Mouse (Mus musculus) induced T-regulatory cell, adult 2 months (primary cell): ENCODE data around the gene Tcl1.
"Not testable (repeated sequence)": the region's sequence is repeated elsewhere in the genome, so short reads cannot be mapped to it uniquely, and the experiment has no call there.

ENCODE experiments used
- DNase-seq: peaks from one replicate; pipeline ENCODE4 v3.0.0-alpha.2; 2012; ENCODE audit warnings: low read depth

The Tcl1 gene

GRCm38 (mm10) chr12:105222601-105223319 lies at the start of gene Tcl1:
TSS of gene Tcl1 (minus strand) at chr12:105222793.
- DNase-seq, result no peak

DNA sequence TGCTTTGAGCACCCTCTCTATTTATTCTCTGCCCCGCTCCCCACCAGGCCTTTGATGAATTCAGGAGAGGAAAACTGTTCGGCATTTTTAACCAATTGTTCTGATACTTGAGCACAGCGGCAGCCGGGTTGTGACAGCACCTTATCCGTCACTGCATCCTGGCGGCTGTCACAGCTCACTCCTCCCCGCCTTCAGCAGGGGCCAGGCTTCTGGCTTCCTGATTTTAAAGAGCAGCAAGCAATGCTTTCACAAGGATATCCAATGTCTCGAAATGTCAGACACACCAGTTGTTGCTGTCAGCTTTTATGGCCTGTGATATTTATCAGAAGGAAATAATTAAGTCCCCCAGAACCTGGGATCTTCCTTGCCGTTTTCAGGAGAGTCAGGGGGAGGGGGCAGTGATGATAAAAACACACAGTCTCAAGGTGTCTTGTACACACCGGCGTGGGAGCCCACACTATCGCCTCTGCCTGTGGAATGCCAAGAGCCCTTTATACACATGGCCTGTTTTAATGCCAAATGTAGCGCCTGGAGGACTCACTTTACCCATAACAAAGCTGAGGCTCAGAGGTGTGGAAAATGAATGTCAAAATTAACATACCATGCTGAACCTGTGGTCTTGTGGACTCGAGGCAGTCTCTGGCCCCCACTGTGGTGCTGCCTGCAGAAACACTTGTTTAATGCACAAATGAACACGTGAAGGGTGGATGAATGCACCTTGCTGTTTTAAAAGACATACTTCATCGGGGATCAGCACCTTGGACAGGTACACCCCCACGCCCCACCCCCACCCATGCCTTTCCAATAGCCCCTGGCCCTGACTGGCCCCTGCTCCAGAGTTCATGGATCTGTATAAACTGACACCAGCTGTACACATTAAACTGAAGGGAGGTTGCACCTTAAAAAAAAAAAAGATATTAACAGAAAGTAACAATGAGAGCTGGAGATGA lies 48.7 kb upstream of the Tcl1 start:
- DNase-seq, result no peak

- no peak for DNase-seq
Measured at GRCm38 (mm10) chr12:105267076-105267475, 44.5 kb upstream of the Tcl1 start.

GRCm38 (mm10) chr12:105266096-105266495 lies 43.5 kb upstream of the Tcl1 start:
- peak; percentile 21 for DNase-seq

DNA sequence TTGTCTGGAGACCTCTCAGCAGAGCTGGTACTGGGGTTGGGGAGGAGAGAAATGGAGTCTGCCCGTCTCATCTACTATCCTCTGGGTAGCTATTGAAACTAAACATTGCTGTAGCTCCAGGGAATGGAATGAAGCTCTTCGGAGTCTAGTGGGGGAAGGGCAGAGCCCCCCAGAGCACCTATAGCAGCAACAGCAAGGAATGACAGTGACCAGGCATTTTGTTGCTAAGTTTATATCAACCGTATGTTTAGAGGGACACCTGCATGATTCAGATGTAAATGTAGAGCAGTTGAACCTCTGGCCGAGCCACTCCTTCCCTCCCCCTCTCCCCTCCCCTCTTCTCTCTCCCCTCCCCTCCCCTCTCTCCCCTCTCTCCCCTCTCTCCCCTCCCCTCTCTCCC lies 36.6 kb upstream of the Tcl1 start:
- DNase-seq, result no peak

- peak; percentile 29 for DNase-seq
Measured at GRCm38 (mm10) chr12:105258787-105259186, 36.2 kb upstream of the Tcl1 start.

GRCm38 (mm10) chr12:105253796-105254195 lies 31.2 kb upstream of the Tcl1 start:
- DNase-seq, result no peak

DNA sequence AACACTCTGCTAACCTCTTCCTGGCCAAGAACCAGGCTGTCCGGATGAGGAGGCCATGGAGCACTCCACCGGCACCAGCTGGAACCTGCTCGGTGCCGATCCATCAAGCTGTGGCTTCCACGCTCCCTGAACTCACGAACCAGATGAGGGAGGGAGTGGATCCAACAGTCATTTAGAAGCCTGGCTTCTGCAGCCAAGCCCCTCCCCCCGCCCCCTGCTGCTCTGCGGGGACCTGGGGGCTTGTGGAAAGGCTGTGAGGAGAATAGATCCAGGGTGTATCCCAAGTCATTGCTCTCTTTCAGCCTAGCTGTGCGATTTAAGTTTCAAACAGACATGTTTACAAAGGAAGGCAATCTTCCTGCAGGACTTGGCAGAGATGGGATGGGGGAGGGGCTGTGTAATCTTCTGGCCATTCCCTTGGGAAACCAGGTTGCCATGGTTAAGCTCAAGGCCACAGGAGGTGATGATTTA lies 26.2 kb upstream of the Tcl1 start:
- DNase-seq, result no peak

DNA sequence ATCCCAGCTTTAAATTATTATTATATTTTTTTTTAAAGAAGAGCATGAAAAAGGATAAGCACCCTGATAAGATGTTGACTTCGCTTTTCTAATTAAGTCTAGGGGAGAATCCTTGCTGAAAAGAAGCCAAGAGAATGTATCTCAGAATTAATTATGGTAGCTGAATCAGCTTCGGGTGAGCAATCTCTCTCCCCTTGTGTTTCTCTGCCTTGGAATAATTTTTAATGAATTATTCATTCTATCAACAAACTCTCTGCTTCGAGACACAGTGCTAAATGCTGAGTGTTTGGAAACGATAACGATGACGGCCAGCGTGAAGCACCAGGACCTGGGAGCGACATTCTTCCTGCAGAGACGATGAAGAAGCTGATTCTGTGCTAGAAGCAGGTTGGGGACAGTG lies 16.5 kb upstream of the Tcl1 start:
- no peak for DNase-seq

DNA sequence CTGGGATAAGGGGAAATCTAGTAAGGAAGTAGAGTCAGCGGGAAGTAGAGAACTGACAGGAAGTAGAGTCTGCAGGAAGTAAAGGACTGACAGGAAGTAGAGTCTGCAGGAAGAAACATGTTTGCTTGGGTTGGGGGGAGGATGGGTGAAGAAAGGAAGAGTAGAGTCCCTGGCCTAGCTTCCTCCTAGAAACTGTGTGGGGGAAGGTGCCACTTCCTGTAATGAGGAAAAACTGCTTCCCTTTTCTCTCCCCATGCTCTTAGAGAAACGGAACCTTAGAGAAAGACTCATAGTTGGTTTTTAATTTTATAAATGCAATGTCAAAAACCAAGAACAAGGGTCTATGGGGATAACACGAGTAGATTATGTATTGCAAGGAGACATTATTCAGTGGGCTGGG lies 12.5 kb upstream of the Tcl1 start:
- DNase-seq, result no peak

GRCm38 (mm10) chr12:105234362-105234761 lies 11.8 kb upstream of the Tcl1 start:
- DNase-seq, result no peak

DNA sequence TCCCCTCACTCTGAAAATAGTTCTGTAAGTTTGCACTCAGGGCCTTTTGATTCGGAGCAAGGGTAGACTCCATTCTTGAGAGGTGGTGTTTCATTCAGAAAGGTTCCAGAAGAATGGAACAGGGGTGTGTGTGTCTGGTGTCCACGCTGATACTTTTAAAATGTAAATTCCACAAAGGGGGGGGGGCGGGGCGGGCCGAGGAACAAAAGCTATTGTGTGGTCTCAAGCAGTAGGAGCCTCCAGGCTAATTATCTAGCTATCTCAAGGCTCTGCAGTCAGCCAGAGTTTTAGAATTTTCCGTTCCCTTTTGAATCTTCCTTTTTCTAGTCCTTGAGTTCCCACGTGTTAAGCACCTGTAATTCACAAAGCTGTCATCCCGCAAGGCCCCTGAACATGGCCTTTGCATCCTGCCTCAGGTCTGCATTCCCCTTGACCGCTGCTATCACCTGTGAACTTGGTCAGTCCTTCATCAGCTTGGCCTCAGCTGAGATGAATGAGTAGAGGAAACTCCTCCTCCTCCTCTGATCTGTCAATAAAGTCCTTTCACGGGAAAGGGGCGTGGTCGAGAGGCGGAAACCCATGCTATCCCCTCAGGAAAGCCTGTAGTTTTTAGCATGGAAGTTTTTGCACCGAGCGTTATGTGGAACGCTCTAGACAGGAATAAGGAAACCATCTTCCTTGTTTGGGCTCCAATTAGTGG lies 2.2 kb upstream of the Tcl1 start:
- no peak for DNase-seq

GRCm38 (mm10) chr12:105217101-105217760 lies 5.4 kb downstream of the Tcl1 start:
- DNase-seq, result no peak

DNA sequence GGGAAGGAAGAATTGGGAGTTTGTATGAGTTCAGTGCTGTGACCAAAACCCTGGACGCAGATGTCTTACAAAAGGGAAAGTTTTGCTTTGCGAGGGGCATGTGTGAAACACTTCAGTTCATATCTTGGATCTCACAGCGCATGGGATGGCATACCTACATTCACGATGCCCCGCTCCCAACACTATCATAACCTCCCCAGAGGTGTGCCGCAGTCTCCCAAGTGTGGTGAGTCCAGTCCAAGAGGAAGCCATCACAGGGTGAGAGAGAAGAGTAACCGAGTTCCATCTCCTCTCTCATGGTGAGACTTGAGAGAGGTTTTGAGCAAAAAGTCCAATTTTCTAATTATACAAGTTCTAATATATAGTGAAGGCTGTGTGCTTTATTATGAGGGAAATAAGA lies 13.4 kb downstream of the Tcl1 start:
- DNase-seq, result no peak

DNA sequence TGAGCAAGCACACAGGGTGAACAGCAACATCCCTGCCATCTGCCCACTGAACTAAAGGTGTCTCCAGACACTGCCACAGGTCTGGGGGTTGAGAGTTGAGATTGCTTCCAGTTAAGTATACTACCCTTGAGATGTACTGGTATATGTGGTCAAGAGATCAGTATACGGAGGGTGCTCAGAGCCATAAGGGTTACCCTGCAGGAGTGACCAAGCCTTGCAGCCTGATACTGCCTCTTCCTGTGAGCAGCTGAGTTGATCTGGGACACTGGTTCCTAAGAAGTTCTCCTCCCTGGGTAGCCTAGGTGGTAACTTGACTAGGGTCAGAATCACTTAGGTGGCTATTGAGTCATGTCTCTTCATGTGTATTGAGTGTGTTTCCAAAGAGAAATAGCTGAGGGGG lies 14.2 kb downstream of the Tcl1 start:
- no peak for DNase-seq

DNA sequence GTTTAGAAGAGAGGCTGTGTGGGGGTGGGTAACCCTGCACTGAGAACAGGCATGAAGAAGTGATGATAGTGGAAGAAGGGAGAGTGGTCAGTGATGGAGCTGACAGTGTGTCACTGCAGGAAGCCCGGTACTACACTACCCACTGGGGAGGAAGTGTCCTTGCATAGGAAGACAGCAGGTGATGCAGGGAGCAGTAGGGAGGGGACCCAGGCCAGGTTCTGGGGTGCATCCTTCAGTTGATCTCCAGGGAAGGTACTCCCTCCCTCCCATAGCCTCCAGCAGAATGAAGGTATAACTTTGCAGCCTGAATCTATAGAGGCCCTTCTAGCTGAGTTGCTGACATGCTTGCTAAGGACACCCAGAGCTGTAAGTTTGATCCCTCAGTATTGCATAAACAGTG lies 15.5 kb downstream of the Tcl1 start:
- no peak for DNase-seq

GRCm38 (mm10) chr12:105201657-105202056 lies 20.9 kb downstream of the Tcl1 start, which contains the start of gene Tcl1b4:
TSS of gene Tcl1b4 (plus strand) at chr12:105201957.
- not testable (repeated sequence) for DNase-seq

DNA sequence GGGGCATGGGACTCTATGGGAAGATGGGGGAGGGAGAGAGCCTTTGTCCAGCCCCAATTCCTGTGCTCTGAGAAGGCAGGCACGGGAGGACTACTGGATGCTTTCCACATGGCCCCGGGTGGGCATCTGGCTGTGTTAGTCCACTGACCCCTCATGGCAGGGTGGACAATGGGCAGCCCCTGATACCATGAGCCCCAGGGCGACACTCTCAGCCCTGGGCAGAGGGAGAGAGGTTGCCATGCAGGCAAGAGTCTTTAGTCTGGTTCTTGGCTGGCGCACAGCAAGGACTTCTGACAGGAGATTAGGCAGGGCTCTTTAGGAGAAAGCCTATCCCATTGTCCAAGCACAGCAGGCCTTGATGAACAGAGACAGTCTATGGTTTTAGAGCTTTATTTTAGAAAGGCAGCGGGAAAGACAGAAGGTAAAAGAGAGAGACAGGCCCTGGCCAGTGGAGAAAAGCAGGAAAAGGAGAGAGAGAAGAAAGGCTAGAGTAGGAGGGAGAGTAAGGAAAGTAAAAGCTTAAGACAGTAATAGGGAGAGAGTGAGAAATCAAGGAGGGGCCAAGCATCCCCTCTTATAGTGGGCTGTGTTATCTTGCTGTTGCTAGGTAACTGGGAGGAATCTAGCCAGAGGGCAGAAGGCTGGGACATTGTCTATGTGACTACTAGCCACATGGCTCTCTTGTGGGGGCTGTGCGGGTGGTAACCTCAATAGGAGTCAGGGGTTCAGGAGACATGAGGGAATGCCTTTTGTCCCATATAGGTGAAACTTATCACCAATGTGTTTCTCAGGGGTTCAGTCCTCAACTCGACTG lies 22.7 kb downstream of the Tcl1 start:
- DNase-seq, result not testable (repeated sequence)

- not testable (repeated sequence) for DNase-seq
Measured at GRCm38 (mm10) chr12:105190743-105191142, 31.9 kb downstream of the Tcl1 start, which contains the start of gene Tcl1b3. TSS of gene Tcl1b3 (plus strand) at chr12:105191043.

GRCm38 (mm10) chr12:105188980-105189379 lies 33.6 kb downstream of the Tcl1 start:
- DNase-seq, result not testable (repeated sequence)
